Mouse (Mus musculus): ENCODE results near the gene Qrsl1.

DNA sequence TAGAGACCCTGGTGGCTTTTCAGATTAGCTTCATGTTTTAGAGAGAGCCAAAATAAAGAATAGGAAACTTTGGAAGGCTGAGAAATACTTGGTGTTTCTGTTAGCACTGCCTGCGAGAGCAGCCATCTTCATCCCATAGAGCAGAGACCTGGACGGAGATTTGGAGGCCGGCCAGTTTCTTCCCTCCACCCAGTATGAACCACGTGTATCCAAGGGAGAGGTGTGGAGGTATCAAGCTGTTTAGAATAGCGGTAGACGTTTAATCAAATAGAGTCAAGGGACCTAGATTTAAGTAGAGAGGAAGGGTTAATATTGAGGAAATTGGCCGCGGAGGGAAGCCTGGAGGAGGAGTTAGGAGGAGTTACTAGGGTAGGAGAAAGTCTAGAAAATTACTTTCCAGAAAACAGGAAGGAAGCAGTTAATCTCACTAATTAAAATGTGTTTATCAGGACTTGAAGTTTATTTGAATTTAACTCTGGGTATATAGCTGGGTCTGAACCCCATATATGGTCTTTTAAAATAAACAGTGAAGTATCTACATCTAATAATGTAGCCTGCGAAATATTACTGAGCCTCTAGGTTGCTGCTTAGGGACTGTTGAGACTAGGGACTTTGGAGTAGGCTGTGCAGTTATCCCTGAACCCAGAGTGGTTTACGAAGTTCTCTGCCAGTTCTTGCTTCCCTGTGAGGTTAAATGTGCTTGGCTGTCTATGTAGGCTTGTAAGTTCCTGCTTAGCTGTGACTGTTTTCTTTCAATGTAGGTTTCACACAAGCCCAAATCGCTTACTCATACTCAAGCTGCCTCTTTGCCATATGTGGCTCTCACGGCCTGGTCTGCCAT is 8.7 kb upstream of the Qrsl1 start:
- TF ChIP-seq CTCF (IDR thresholded peaks at IDR 0.05; ENCODE audit: control insufficient read depth, insufficient read depth, insufficient replicate concordance, low read depth, low read length), result no peak
- TF ChIP-seq POLR2A (IDR thresholded peaks at IDR 0.05; ENCODE audit: control insufficient read depth, low read depth, low read length), result no peak

Measured in testis, adult 2 months (tissue).